Mouse (Mus musculus): Measurements from ENCODE around the gene Cbx2. TPM values are rescaled to one million over a fixed set of nuclear protein-coding genes. Genes with fewer than 3 reads are reported as not detected.

The Cbx2 gene
- polyA plus RNA-seq, 1 experiment from 2014 or later = 64.8 TPM

GRCm38 (mm10) chr11:119021180-119021579, 1.6 kb upstream of the Cbx2 start:
- Histone ChIP-seq H3K27ac (no peak overlapping the region), H3K4me3 (no peak overlapping the region), H3K36me3 (peaks cover 7% of the 10 kb centered on the region; the same call in 1 of the 2 replicates), H3K27me3 (0 out of 2 replicates have a peak, but pooled peaks cover 5% of the 10 kb centered on the region), H3K9ac (no peak overlapping the region), H3K4me2 (no peak overlapping the region), H3K9me3 (no peaks in the 10 kb centered on the region), H3K4me1 (peaks cover 33% of the 10 kb centered on the region)
- no peak for ATAC-seq (ENCODE audit: insufficient number of reproducible peaks, insufficient read depth, low FRiP score, low TSS enrichment, low read depth)
- WGBS = 91% methylated on average over 7 of the region's 7 CpGs

GRCm38 (mm10) chr11:119022068-119022894, 481 bp upstream of the Cbx2 start:
- 3% methylated on average over 42 of the region's 42 CpGs for WGBS
- Histone ChIP-seq H3K27ac (peak overlapping the region; percentile 97), H3K4me1 (peaks cover 43% of the 10 kb centered on the region), H3K27me3 (0 out of 2 replicates have a peak, but pooled peaks cover 5% of the 10 kb centered on the region), H3K4me2 (peak overlapping the region; percentile 92), H3K4me3 (peak overlapping the region; percentile 98), H3K9me3 (no peaks in the 10 kb centered on the region), H3K9ac (peak overlapping the region; percentile 98), H3K36me3 (peaks cover 18% of the 10 kb centered on the region)
- ATAC-seq (ENCODE audit: insufficient number of reproducible peaks, insufficient read depth, low FRiP score, low TSS enrichment, low read depth) = no peak

GRCm38 (mm10) chr11:119023616-119023980, 836 bp downstream of the Cbx2 start:
- Histone ChIP-seq H3K27me3 (0 out of 2 replicates have a peak, but pooled peaks cover 5% of the 10 kb centered on the region), H3K27ac (peak overlapping the region; percentile 97), H3K4me3 (peak overlapping the region; percentile 98), H3K4me2 (peak overlapping the region; percentile 92), H3K9me3 (no peaks in the 10 kb centered on the region), H3K9ac (peak overlapping the region; percentile 98), H3K4me1 (peaks cover 43% of the 10 kb centered on the region), H3K36me3 (peaks cover 31% of the 10 kb centered on the region)
- ATAC-seq (ENCODE audit: insufficient number of reproducible peaks, insufficient read depth, low FRiP score, low TSS enrichment, low read depth) = no peak
- WGBS = 0% methylated on average over 15 of the region's 15 CpGs

GRCm38 (mm10) chr11:119024260-119024659, 1.5 kb downstream of the Cbx2 start:
- peaks cover 46% of the 10 kb centered on the region for H3K4me1 ChIP-seq
- WGBS = 2% methylated on average over 7 of the region's 7 CpGs
- no peaks in the 10 kb centered on the region for H3K9me3 ChIP-seq
- no peak for ATAC-seq (ENCODE audit: insufficient number of reproducible peaks, insufficient read depth, low FRiP score, low TSS enrichment, low read depth)
- H3K36me3 ChIP-seq = peaks cover 38% of the 10 kb centered on the region
- peak overlapping the region; percentile 92 for H3K4me2 ChIP-seq
- H3K9ac ChIP-seq = peak overlapping the region; percentile 98
- peak overlapping the region; percentile 97 for H3K27ac ChIP-seq
- 0 out of 2 replicates have a peak, but pooled peaks cover 5% of the 10 kb centered on the region for H3K27me3 ChIP-seq
- H3K4me3 ChIP-seq = peak overlapping the region; percentile 98

- 0 out of 2 replicates have a peak overlapping the region, but pooled peaks have one; percentile 16 for H3K4me3 ChIP-seq
- H3K4me2 ChIP-seq = peak overlapping the region; percentile 92
- peaks cover 51% of the 10 kb centered on the region for H3K4me1 ChIP-seq
- 48% methylated on average over 12 of the region's 12 CpGs for WGBS
- no peaks in the 10 kb centered on the region for H3K27me3 ChIP-seq
- H3K36me3 ChIP-seq = peaks cover 56% of the 10 kb centered on the region
- peak overlapping the region; percentile 40; the same call in 1 of the 2 replicates for H3K9ac ChIP-seq
- no peaks in the 10 kb centered on the region for H3K9me3 ChIP-seq
- 0 out of 2 replicates have a peak overlapping the region, but pooled peaks have one; percentile 18 for H3K27ac ChIP-seq
- ATAC-seq (ENCODE audit: insufficient number of reproducible peaks, insufficient read depth, low FRiP score, low TSS enrichment, low read depth) = no peak
These were observed 3.4 kb downstream of the Cbx2 start for GRCm38 (mm10) chr11:119026203-119026602.

- 2% methylated on average over 26 of the region's 26 CpGs for whole genome bisulfite sequencing
- Histone ChIP-seq H3K4me1 (peaks cover 51% of the 10 kb centered on the region), H3K4me2 (peak overlapping the region; percentile 66), H3K36me3 (peaks cover 28% of the 10 kb centered on the region), H3K9me3 (no peaks in the 10 kb centered on the region), H3K4me3 (peak overlapping the region; percentile 33), H3K27ac (no peak overlapping the region), H3K9ac (peak overlapping the region; percentile 51), H3K27me3 (peaks cover 57% of the 10 kb centered on the region)
- no peak for ATAC-seq (ENCODE audit: insufficient number of reproducible peaks, insufficient read depth, low FRiP score, low TSS enrichment, low read depth)
These were observed 11.3 kb downstream of the Cbx2 start for GRCm38 (mm10) chr11:119033874-119034558.

- Histone ChIP-seq H3K27ac (no peak overlapping the region), H3K36me3 (peaks cover 24% of the 10 kb centered on the region), H3K9ac (peak overlapping the region; percentile 51), H3K4me2 (peak overlapping the region; percentile 66), H3K4me1 (peaks cover 51% of the 10 kb centered on the region), H3K27me3 (peaks cover 63% of the 10 kb centered on the region), H3K4me3 (peak overlapping the region; percentile 33), H3K9me3 (no peaks in the 10 kb centered on the region)
- 3% methylated on average over 19 of the region's 19 CpGs for WGBS
- ATAC-seq (ENCODE audit: insufficient number of reproducible peaks, insufficient read depth, low FRiP score, low TSS enrichment, low read depth) = no peak
These were observed 11.9 kb downstream of the Cbx2 start for GRCm38 (mm10) chr11:119034635-119035034.

- Histone ChIP-seq H3K4me1 (peaks cover 56% of the 10 kb centered on the region), H3K4me3 (peak overlapping the region; percentile 33), H3K9me3 (no peaks in the 10 kb centered on the region), H3K4me2 (peak overlapping the region; percentile 66; the same call in 1 of the 2 replicates), H3K36me3 (peaks cover 19% of the 10 kb centered on the region), H3K9ac (peak overlapping the region; percentile 7; the same call in 1 of the 2 replicates), H3K27me3 (peaks cover 65% of the 10 kb centered on the region), H3K27ac (no peak overlapping the region)
- ATAC-seq (ENCODE audit: insufficient number of reproducible peaks, insufficient read depth, low FRiP score, low TSS enrichment, low read depth) = no peak
- WGBS = 5% methylated on average over 21 of the region's 21 CpGs
These were observed 12.4 kb downstream of the Cbx2 start for GRCm38 (mm10) chr11:119035094-119035685.

- H3K4me2 ChIP-seq = peak overlapping the region; percentile 66; the same call in 1 of the 2 replicates
- peak overlapping the region; percentile 33 for H3K4me3 ChIP-seq
- peaks cover 59% of the 10 kb centered on the region for H3K4me1 ChIP-seq
- H3K36me3 ChIP-seq = peaks cover 13% of the 10 kb centered on the region
- WGBS = 4% methylated on average over 21 of the region's 21 CpGs
- ATAC-seq (ENCODE audit: insufficient number of reproducible peaks, insufficient read depth, low FRiP score, low TSS enrichment, low read depth) = no peak
- peaks cover 65% of the 10 kb centered on the region for H3K27me3 ChIP-seq
- no peaks in the 10 kb centered on the region for H3K9me3 ChIP-seq
- H3K27ac ChIP-seq = no peak overlapping the region
- peak overlapping the region; percentile 7; the same call in 1 of the 2 replicates for H3K9ac ChIP-seq
These were observed 13.0 kb downstream of the Cbx2 start for GRCm38 (mm10) chr11:119035686-119036165.

- Histone ChIP-seq H3K27me3 (peaks cover 68% of the 10 kb centered on the region), H3K4me2 (peak overlapping the region; percentile 86), H3K9ac (no peak overlapping the region), H3K27ac (no peak overlapping the region), H3K36me3 (peaks cover 10% of the 10 kb centered on the region), H3K4me1 (peaks cover 62% of the 10 kb centered on the region), H3K4me3 (peak overlapping the region; percentile 51; the same call in 1 of the 2 replicates), H3K9me3 (no peaks in the 10 kb centered on the region)
- 4% methylated on average over 15 of the region's 15 CpGs for WGBS
- ATAC-seq (ENCODE audit: insufficient number of reproducible peaks, insufficient read depth, low FRiP score, low TSS enrichment, low read depth) = no peak
These were observed 13.7 kb downstream of the Cbx2 start for GRCm38 (mm10) chr11:119036447-119036846.
